Mouse (Mus musculus) kidney, postnatal 10 days (tissue): ENCODE data around the gene Ncl.
"Not testable (repeated sequence)": the region's sequence is repeated elsewhere in the genome, so short reads cannot be mapped to it uniquely, and the experiment has no call there.

Source experiments
- DNase-seq: peaks from one replicate; pipeline ENCODE4 v3.0.0; 2021; ENCODE audit warnings: mixed read lengths

The Ncl gene

GRCm38 (mm10) chr1:86359798-86360179, 589 bp upstream of the Ncl start:
- no peak for DNase-seq

GRCm38 (mm10) chr1:86358229-86358905, 833 bp downstream of the Ncl start:
- DNase-seq, result no peak

- DNase-seq, result no peak
These were observed 5.0 kb downstream of the Ncl start for GRCm38 (mm10) chr1:86354186-86354585.

GRCm38 (mm10) chr1:86350576-86350975, 8.6 kb downstream of the Ncl start:
- DNase-seq, result no peak

- no peak for DNase-seq
These were observed 9.5 kb downstream of the Ncl start for GRCm38 (mm10) chr1:86349696-86350095.

- DNase-seq, result no peak
These were observed 10.0 kb downstream of the Ncl start for GRCm38 (mm10) chr1:86349201-86349600.

- no peak for DNase-seq
These were observed 10.4 kb downstream of the Ncl start for GRCm38 (mm10) chr1:86348801-86349200.

- DNase-seq, result no peak
These were observed 11.1 kb downstream of the Ncl start for GRCm38 (mm10) chr1:86348083-86348482.

- no peak for DNase-seq
These were observed 11.5 kb downstream of the Ncl start for GRCm38 (mm10) chr1:86347716-86348045.

GRCm38 (mm10) chr1:86346851-86347715, 12.1 kb downstream of the Ncl start:
- DNase-seq, result no peak

GRCm38 (mm10) chr1:86345956-86346355, 13.2 kb downstream of the Ncl start:
- DNase-seq, result no peak

- no peak for DNase-seq
These were observed 14.1 kb downstream of the Ncl start for GRCm38 (mm10) chr1:86345069-86345468.

GRCm38 (mm10) chr1:86343969-86344861, 15.0 kb downstream of the Ncl start:
- no peak for DNase-seq

- DNase-seq, result no peak
These were observed 16.0 kb downstream of the Ncl start for GRCm38 (mm10) chr1:86343087-86343645.

- no peak for DNase-seq
These were observed 16.8 kb downstream of the Ncl start for GRCm38 (mm10) chr1:86342371-86342770.

GRCm38 (mm10) chr1:86341096-86341495, 18.1 kb downstream of the Ncl start:
- DNase-seq, result not testable (repeated sequence)

- peak; percentile 89 for DNase-seq
These were observed 19.9 kb downstream of the Ncl start for GRCm38 (mm10) chr1:86339156-86339812.

- DNase-seq, result no peak
These were observed 22.9 kb downstream of the Ncl start for GRCm38 (mm10) chr1:86336330-86336729.

- DNase-seq, result no peak
These were observed 38.3 kb downstream of the Ncl start for GRCm38 (mm10) chr1:86320822-86321413.

- peak; percentile 75 for DNase-seq
These were observed 45.5 kb downstream of the Ncl start for GRCm38 (mm10) chr1:86313772-86314125.

- DNase-seq, result no peak
These were observed 46.0 kb downstream of the Ncl start for GRCm38 (mm10) chr1:86313096-86313771.

- DNase-seq, result no peak
These were observed 46.9 kb downstream of the Ncl start for GRCm38 (mm10) chr1:86312269-86312668.
